Mouse (Mus musculus) frontal cortex, adult 2 months (tissue): ENCODE measurements around the gene Dtx3. TPM values are rescaled to one million over a fixed set of nuclear protein-coding genes. Genes with fewer than 3 reads are reported as not detected.
A peak's percentile ranks its signal among the peaks of the same experiment; 100 is the strongest.
"Not testable (repeated sequence)": the region's sequence is repeated elsewhere in the genome, so short reads cannot be mapped to it uniquely, and the experiment has no call there.

Source experiments
- DNase-seq, 2 experiments: peaks; one replicate each; pipeline ENCODE4 v3.0.0; 2022; ENCODE audit warnings: low spot score in 1 of 2; ENCODE audit errors: extremely low spot score in 1 of 2
- polyA plus RNA-seq: library from polyadenylated mRNA; depleted of rRNA; stranded (reverse); fragments of >200 nt; gene quantifications from 2 replicates; pipeline ENCODE4 v1.2.3, GENCODE M21; 2012

The Dtx3 gene
- polyA plus RNA-seq, 1 experiment = 413 TPM

GRCm38 (mm10) chr10:127205373-127205772 is 9.8 kb upstream of the Dtx3 start:
- DNase-seq = no peak

DNA sequence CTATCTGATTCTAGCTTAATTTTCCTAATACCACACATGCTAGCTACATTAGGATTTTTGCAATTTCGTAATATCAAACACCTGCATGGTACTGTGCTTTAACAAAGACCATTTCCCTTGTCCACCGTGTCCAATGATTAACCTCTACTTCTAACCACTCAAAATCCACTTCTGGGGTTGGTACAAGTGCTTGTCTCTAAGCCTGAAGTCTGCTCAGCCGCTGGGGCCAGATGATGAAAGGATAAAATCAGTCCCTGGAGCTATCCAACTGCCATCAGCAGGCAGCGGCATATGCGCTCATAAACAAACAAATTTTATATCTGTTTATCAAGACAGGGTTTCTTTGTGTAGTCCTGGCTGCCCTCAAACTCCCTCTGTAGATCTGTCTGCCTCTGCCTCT is 9.1 kb upstream of the Dtx3 start:
- DNase-seq = no peak

DNA sequence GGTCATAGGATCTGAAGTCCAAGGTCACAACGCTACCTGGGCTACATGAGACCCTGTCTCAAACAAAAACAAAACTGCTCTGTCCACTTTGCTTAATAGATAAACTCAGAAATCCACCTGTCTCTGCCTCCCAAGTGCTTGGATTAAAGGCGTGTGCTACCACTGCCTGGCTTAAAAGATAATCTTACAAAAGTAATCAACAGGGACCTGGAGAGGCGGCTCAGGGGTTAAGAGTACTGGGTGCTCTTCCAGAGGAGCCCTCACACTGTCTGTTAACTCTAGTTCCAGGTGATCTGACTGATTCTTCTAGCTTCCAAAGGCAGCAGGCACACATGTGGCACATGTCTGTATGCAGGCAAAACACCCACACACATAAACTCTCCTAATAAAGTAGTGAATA is 7.6 kb upstream of the Dtx3 start:
- DNase-seq = no peak

- DNase-seq = no peak
Observed at GRCm38 (mm10) chr10:127200279-127200678, 4.8 kb upstream of the Dtx3 start.

DNA sequence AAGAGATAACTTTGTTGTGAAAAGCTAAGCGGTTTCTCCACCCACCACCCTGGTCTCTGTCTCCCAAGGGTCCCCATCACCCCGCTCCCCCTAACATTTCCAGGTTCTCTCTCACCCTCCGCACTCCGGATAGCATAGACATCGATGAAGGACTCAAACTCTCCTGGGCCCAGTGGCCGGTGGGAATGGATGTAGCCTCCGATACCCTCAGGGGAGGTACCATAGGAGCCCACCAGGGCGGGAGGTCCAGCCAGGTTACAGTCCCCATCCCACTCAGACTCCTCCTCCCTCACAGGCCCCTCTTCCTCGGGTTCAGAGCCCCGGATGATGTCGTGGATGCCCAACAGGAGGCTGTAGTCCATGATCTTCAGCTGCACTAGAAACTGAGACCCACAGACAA is 3.9 kb upstream of the Dtx3 start:
- no peak for DNase-seq

- DNase-seq = no peak
Observed at GRCm38 (mm10) chr10:127199068-127199467, 3.5 kb upstream of the Dtx3 start.

DNA sequence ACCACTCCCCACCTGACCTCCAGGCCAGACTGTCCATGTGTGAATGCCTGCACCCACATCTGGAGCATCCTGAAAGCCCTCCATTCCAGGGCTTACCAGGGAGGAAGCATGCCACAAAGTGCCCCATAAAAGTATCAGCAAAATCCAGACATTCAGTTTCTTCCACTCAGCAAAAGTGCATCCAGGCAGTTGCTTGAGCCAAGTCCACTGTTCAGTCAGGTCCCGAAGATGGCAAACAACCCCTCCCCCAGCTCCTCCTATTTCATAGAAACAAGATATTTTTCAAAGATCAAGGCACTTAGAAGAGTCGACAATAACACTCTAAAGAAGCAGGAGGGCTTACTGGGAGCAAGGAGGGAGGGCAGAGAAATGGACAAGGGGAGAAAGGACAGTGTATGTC is 3.0 kb upstream of the Dtx3 start:
- DNase-seq = no peak

DNA sequence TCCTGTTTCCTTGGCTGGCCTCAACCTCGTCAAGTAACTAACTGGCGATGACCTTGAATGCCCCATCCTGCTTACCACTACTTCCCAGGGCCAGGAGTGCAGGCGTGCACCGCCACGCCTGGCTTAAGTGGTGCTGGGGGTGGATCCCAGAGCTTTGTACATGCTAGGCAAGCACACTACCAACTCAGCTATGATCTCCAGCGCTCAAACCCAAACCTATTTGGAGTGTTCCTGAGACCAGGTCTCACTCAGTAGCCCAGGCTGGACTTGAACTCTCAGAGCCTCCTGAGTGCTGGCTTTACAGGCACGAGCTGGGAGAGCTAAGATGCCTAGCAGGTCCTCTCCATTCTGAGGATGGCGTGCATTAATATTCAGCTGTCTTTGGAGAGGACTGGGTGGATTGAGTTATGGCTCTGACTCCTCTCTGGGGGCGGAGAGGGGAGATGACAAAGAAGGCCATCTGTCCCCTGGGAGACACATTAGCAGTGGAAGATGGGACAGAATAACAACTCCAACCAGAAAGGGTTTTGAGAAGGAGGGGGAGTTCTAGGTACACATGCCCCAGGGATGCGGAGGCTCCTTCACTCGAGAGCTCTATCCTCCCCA is 2.1 kb upstream of the Dtx3 start:
- no peak for DNase-seq

GRCm38 (mm10) chr10:127197104-127197503 is 1.6 kb upstream of the Dtx3 start:
- no peak for DNase-seq

DNA sequence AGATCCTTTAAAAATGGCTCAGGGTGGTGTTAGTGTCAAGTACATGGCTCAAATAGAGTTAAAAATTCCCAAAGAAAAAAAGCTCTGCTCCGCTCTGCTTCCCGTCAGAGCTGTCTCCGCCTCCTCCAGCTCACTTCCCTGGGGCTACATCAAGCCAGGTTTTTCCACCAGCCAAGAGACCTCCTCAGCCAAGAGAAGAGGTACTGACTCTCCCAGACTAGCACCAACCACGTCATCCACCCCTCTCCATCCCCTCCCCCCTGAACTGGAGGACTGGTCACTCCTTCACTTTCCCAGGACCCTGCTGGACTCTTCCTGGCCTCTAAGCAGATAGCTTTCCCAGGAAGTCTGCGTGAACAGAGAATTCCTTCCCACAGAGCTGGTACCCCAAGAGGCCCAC is 864 bp upstream of the Dtx3 start:
- peak; percentile 76 to 78 for DNase-seq

GRCm38 (mm10) chr10:127194428-127195327 is 850 bp downstream of the Dtx3 start:
- no peak for DNase-seq

DNA sequence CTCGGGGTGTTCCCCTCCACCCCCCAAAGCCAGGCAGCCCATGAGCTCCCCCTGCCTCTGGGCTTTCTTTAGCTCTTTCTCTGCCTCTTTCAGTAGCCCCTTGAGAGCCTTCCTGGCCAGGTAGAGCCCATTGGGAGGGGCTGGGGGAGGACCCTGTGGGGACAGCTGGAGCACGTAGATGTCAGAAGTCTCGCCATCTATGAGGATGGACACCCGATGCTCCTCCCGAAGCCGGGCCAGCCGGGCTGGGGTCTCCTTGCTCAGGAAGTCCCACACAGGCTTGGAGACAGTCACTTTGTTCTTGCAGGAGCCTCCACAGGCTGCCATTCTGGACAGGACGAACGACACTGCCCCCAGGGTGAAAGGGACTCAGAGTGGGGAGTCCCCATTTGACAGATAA is 2.5 kb downstream of the Dtx3 start:
- no peak for DNase-seq

GRCm38 (mm10) chr10:127192057-127192328 is 3.5 kb downstream of the Dtx3 start:
- not testable (repeated sequence) for DNase-seq

DNA sequence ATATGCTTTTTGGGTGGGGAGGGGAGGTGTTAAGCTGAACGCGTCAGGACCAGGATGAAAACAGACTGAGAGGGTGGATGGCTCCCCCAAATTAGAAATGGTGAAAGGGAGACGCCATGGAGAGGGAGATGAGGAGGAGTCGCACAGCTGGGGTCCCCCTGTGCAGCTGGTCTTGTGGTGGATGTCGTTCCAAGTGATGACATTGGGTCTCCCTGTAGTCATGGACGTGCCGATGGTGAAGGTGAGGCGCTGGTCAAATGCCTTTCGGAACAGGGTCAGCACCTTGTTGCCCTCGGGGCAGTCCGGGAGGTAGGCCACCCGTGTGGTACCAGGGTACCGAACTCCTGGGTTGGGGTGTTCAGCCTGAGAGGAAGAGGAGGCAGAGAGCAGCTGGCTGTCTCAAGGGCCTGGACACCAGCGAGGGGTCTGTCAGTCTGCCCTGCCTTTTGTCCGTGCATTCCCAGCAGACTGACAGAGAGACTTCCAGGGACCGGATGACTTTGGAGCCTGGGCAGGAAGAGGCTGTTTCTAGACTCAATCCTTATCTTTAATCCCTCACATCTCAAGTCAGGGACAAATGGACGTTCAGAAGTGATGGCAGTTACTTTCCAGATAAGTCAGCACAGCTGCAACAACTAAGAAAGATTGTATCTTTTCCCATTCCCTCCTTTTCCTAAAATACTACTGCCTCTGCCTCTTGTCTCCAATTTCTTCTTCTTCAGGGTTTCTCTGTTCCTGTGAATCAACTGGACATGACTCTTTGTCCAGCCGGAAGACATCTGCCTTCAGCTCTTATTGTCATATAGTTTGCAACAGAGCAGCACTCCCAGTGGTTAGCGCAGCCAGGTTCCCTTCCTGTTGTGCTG is 4.1 kb downstream of the Dtx3 start:
- no peak for DNase-seq

- DNase-seq = no peak
Observed at GRCm38 (mm10) chr10:127190398-127191190, 4.9 kb downstream of the Dtx3 start.

DNA sequence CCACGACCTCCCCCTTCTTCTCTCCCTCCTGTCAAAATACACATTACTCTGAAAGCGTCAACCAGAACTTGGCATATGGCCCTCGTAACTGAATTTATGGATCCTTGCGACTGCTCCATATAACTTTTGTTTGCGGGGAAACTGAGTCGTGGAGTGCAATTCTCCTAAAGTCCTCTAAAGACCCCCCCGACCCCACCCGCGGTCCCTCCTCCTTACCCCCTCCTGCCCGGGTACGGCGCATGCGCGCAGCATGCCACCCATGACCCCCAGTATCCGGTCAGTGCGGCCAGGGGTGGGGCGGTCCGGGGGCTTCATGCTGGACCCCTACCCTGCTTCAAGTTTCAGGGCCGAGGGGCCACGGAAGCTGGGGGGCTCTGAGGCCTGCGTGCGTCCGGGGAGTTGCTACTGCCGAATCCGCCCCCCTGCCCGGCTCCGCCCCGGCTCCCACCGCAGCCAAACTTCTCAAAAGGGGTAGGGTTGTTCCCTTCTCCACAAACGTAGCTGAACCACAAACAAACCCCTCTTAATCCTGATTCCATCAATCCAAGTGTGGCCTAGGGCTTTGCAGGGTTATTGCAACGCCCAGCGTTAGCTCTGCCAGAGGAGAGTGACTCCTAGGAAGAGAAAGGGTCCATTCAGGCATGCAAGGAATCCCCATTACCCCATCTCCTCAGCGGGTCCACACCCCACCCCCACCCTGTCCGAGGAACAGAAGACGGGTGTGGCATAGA is 5.7 kb downstream of the Dtx3 start, which contains the start of gene Arhgef25:
Arhgef25 (minus strand) TSS at position 433 of the 731 bp plus-strand sequence.
- DNase-seq = no peak

GRCm38 (mm10) chr10:127189116-127189650 is 6.3 kb downstream of the Dtx3 start:
- no peak for DNase-seq

DNA sequence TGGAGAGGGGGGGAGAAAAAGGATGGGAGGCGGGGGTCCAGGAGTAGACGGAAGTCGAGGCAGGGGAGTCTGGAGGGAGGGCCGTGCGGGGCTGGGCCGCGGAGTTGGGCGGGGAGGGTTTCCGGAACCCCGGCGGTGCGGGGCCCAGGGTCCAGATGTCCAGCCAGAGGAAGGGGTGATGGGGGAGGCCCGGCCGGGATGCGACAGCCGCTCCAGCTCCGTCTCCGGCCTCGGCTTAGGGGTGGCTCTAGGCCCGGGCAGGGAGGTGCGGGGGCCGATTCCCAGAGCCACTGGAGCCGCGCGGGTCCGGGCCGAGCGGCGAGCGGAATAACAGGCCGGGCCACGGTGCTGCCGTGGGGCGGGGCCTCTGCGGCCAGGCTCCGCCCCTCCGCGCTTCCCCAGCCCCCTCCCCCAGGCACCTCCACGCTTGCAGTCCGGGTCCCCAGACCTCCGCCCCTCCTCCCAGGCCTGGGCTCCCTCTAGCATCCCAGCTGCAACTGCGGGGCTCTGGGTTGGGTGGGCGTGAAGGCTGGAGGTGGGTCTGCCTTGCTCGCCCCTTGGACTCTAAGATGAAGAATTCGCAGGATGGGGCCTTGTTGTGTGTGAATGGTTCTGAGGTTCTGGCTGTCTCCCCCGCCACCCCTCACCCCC is 6.9 kb downstream of the Dtx3 start:
- DNase-seq = no peak

GRCm38 (mm10) chr10:127188079-127188453 is 7.5 kb downstream of the Dtx3 start:
- no peak for DNase-seq
